Mouse (Mus musculus): ENCODE data around the gene Vgll1.

The Vgll1 gene

GRCm38 (mm10) chrX:57087806-57088205, at the start of gene Vgll1:
Vgll1 (plus strand) TSS chrX:57088106.
- no peak for DNase-seq

- no peak for DNase-seq
These were observed 45.1 kb upstream of the Vgll1 start, which contains the start of gene Brs3 for GRCm38 (mm10) chrX:57042774-57043173. Brs3 (plus strand) TSS chrX:57043074.

- DNase-seq: no peak
These were observed 44.0 kb upstream of the Vgll1 start for GRCm38 (mm10) chrX:57043869-57044268.

- DNase-seq: no peak
These were observed 35.1 kb upstream of the Vgll1 start for GRCm38 (mm10) chrX:57052848-57053173.

GRCm38 (mm10) chrX:57053174-57053992, 34.5 kb upstream of the Vgll1 start, which contains the start of gene Htatsf1:
Htatsf1 (plus strand) TSS chrX:57053583.
- DNase-seq: peak; percentile 86

GRCm38 (mm10) chrX:57053993-57054385, 33.9 kb upstream of the Vgll1 start:
- no peak for DNase-seq

- DNase-seq: no peak
These were observed 6.4 kb upstream of the Vgll1 start for GRCm38 (mm10) chrX:57081496-57081895.

- DNase-seq: no peak
These were observed 15.5 kb downstream of the Vgll1 start for GRCm38 (mm10) chrX:57103415-57103814.

- no peak for DNase-seq
These were observed 19.1 kb downstream of the Vgll1 start for GRCm38 (mm10) chrX:57106956-57107355.

- no peak for DNase-seq
These were observed 30.2 kb downstream of the Vgll1 start for GRCm38 (mm10) chrX:57118143-57118542.

GRCm38 (mm10) chrX:57120768-57121167, 32.9 kb downstream of the Vgll1 start:
- DNase-seq: no peak

GRCm38 (mm10) chrX:57130633-57131032, 42.7 kb downstream of the Vgll1 start:
- no peak for DNase-seq

- DNase-seq: no peak
These were observed 49.7 kb downstream of the Vgll1 start for GRCm38 (mm10) chrX:57137627-57138026.

- no peak for DNase-seq
These were observed 65.6 kb downstream of the Vgll1 start for GRCm38 (mm10) chrX:57153520-57153919.
